Mouse (Mus musculus) heart, adult 10 weeks (tissue): Measurements from ENCODE around the gene Nat8f6. TPM values are rescaled to one million over a fixed set of nuclear protein-coding genes. Genes with fewer than 3 reads are reported as not detected.

Experiments used
- polyA plus RNA-seq: library from polyadenylated mRNA; stranded (reverse); fragments of 350-450 nt; fragmentation: Illumina TruSeq; extraction: RNeasy Lipid Tissue Mini Kit (QIAGEN cat#74804); gene quantifications from one replicate; pipeline ENCODE4 v1.2.3, GENCODE M21; 2014; ENCODE audit warnings: low read depth, low replicate concordance

The Nat8f6 gene
- 0.42 TPM for polyA plus RNA-seq

GRCm38 (mm10) chr6:85820837-85821236, at the start of gene Nat8f6, which contains the start of gene Nat8f5:
Gene Nat8f6 (minus strand): TSS chr6:85820954.
Gene Nat8f5 (minus strand): TSS chr6:85820972.

GRCm38 (mm10) chr6:85869006-85869405, 48.3 kb upstream of the Nat8f6 start, which contains the start of gene Nat8f2:
Gene Nat8f2 (minus strand): TSS chr6:85869158.

GRCm38 (mm10) chr6:85831796-85832321, 11.1 kb upstream of the Nat8f6 start, which contains the start of gene Nat8:
Gene Nat8 (minus strand): TSS chr6:85832082.

GRCm38 (mm10) chr6:85765532-85765931, 55.2 kb downstream of the Nat8f6 start, which contains the start of gene Nat8f3:
Gene Nat8f3 (minus strand): TSS chr6:85765754.

Other genes with a start within 250 kb of the Nat8f6 start
- 1.2 TPM for gene Alms1, start 233.4 kb downstream of the Nat8f6 start, polyA plus RNA-seq
- not detected for gene Nat8f7, start 107.7 kb downstream of the Nat8f6 start, polyA plus RNA-seq
- gene Nat8f3, start 55.2 kb downstream of the Nat8f6 start, polyA plus RNA-seq, result 3.0 TPM
- gene Nat8f5, start within 50 bp of the Nat8f6 start, polyA plus RNA-seq, result not detected
- not detected for gene Nat8, start 11.1 kb upstream of the Nat8f6 start, polyA plus RNA-seq
- 0.34 TPM for gene Nat8f2, start 48.2 kb upstream of the Nat8f6 start, polyA plus RNA-seq
- gene Nat8f4, start 83.9 kb upstream of the Nat8f6 start, polyA plus RNA-seq, result 1.6 TPM
- 17.2 TPM for gene Tprkb, start 90.9 kb upstream of the Nat8f6 start, polyA plus RNA-seq
- gene Nat8f1, start 94.7 kb upstream of the Nat8f6 start, polyA plus RNA-seq, result 5.0 TPM
- 73.6 TPM for gene Dusp11, start 140.7 kb upstream of the Nat8f6 start, polyA plus RNA-seq
- not detected for gene Figla, start 195.2 kb upstream of the Nat8f6 start, polyA plus RNA-seq
- 0.10 TPM for gene Add2, start 207.7 kb upstream of the Nat8f6 start, polyA plus RNA-seq